Mouse (Mus musculus) intestine, embryonic 15.5 days (tissue): ENCODE measurements at regions not wholly inside any gene's neighbourhood (a gene's known extent, or its start where the extent isn't known, plus 50 kb on each side); places are given as distances from the start of the nearest gene placed in this dataset.

Source experiments
- ATAC-seq: fragments of 200-750 bp; cut with Nextera tagmentation; 2 replicates; pipeline ENCODE4 v1.8.0; 2017; ENCODE audit warnings: moderate TSS enrichment, moderate library complexity
- H3K27ac ChIP-seq: fragments of 300-500 bp; sonication (generic); 2 replicates; pipeline ENCODE4 v1.5.1; 2015; ENCODE audit warnings: mild to moderate bottlenecking, inconsistent platforms
- H3K27me3 ChIP-seq: fragments of 300-500 bp; sonication (generic); replicated peaks from 2 replicates; pipeline ENCODE4 v1.6.1; 2015; ENCODE audit warnings: inconsistent platforms
- H3K36me3 ChIP-seq: fragments of 300-500 bp; sonication (generic); 2 replicates; pipeline ENCODE4 v1.6.1; 2015; ENCODE audit warnings: inconsistent platforms
- H3K4me1 ChIP-seq: fragments of 300-500 bp; sonication (generic); replicated peaks from 2 replicates; pipeline ENCODE4 v1.6.1; 2015; ENCODE audit warnings: inconsistent platforms
- H3K4me2 ChIP-seq: fragments of 300-500 bp; sonication (generic); replicated peaks from 2 replicates; pipeline ENCODE4 v1.6.1; 2015; ENCODE audit warnings: mild to moderate bottlenecking, inconsistent platforms
- H3K4me3 ChIP-seq: fragments of 300-500 bp; sonication (generic); replicated peaks from 2 replicates; pipeline ENCODE4 v1.5.1; 2015; ENCODE audit warnings: inconsistent platforms
- H3K9ac ChIP-seq: fragments of 300-500 bp; sonication (generic); 2 replicates; pipeline ENCODE4 v1.6.1; 2015; ENCODE audit warnings: inconsistent platforms
- H3K9me3 ChIP-seq: fragments of 300-500 bp; sonication (generic); 2 replicates; pipeline ENCODE4 v1.6.1; 2016; ENCODE audit warnings: inconsistent platforms
- WGBS: fragments of 180-500 bp; shearing (Covaris S2); methylation state at CpG from one replicate; pipeline ENCODE4 v1.1.7; 2015; 5-methylcytosine and 5-hydroxymethylcytosine counted together

- H3K9ac ChIP-seq, result no peak overlapping the region
- H3K4me1 ChIP-seq, result no peaks in the 10 kb centered on the region
- no peak overlapping the region for H3K4me3 ChIP-seq
- WGBS, result 63% methylated on average over 3 of the region's 3 CpGs
- H3K4me2 ChIP-seq, result no peak overlapping the region
- no peaks in the 10 kb centered on the region for H3K9me3 ChIP-seq
- no peak overlapping the region for H3K27ac ChIP-seq
- H3K36me3 ChIP-seq, result no peaks in the 10 kb centered on the region
- no peaks in the 10 kb centered on the region for H3K27me3 ChIP-seq
- no peak for ATAC-seq
Observed at GRCm38 (mm10) chr10:92248648-92249047, 473.6 kb downstream of the Nedd1 start.

DNA sequence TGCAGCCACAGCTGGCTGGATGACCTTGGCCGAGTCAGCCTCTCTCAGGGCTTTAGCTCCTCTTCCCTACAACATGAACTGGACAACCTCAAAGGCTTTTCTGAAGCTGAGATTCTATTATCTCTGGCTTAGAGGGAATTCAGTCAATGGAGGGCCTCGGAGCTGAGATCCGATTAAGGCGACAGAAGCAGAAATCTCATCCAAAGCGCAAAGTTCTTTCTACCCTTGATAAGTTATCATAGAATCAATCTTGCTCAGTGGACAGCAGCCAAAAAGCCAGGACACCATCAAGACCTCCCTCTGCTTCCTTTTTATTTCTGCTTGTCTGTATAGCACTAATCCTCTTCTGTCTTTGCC, 474.8 kb downstream of the Nedd1 start:
- no peak overlapping the region for H3K9ac ChIP-seq
- no peak overlapping the region for H3K4me3 ChIP-seq
- H3K36me3 ChIP-seq, result no peaks in the 10 kb centered on the region
- H3K27me3 ChIP-seq, result no peaks in the 10 kb centered on the region
- H3K4me1 ChIP-seq, result no peaks in the 10 kb centered on the region
- H3K9me3 ChIP-seq, result no peaks in the 10 kb centered on the region
- 55% methylated on average over 5 of the region's 5 CpGs for WGBS
- H3K27ac ChIP-seq, result no peak overlapping the region
- no peak overlapping the region for H3K4me2 ChIP-seq
- no peak for ATAC-seq

GRCm38 (mm10) chr10:92246785-92247448, 475.3 kb downstream of the Nedd1 start:
- no peaks in the 10 kb centered on the region for H3K9me3 ChIP-seq
- 54% methylated on average over 7 of the region's 7 CpGs for WGBS
- H3K4me3 ChIP-seq, result no peak overlapping the region
- no peaks in the 10 kb centered on the region for H3K27me3 ChIP-seq
- H3K4me1 ChIP-seq, result no peaks in the 10 kb centered on the region
- no peak overlapping the region for H3K27ac ChIP-seq
- H3K4me2 ChIP-seq, result no peak overlapping the region
- ATAC-seq, result no peak
- no peaks in the 10 kb centered on the region for H3K36me3 ChIP-seq
- no peak overlapping the region for H3K9ac ChIP-seq

- Histone ChIP-seq H3K4me1 (no peaks in the 10 kb centered on the region), H3K9me3 (no peaks in the 10 kb centered on the region), H3K9ac (no peak overlapping the region), H3K27ac (no peak overlapping the region), H3K4me2 (no peak overlapping the region), H3K4me3 (no peak overlapping the region), H3K36me3 (no peaks in the 10 kb centered on the region), H3K27me3 (no peaks in the 10 kb centered on the region)
- WGBS, result 66% methylated on average over 11 of the region's 11 CpGs
- ATAC-seq, result no peak
Observed at GRCm38 (mm10) chr10:92242714-92243440, 479.3 kb downstream of the Nedd1 start.

DNA sequence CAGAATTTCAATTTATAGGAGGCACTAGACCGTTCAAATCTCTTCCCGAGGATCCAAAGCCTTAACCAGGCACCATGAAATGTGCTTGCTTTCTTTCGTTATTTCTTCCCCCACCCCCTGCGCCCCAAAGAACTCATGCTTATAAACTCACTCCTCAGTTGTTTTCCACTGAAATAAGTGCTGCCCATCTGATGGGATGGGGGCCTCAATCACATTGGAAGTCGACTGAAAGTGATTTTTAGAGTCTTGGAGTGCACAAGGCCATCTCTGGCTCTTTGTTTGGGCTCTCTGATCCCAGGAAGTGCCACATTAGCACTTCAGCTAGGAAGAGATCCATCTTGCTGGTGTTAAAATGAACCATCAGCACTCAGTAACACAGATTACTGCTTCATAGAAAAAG, 484.3 kb downstream of the Nedd1 start:
- WGBS, result 68% methylated on average over 5 of the region's 5 CpGs
- Histone ChIP-seq H3K27ac (no peak overlapping the region), H3K9me3 (no peaks in the 10 kb centered on the region), H3K4me2 (no peak overlapping the region), H3K4me3 (no peak overlapping the region), H3K4me1 (no peaks in the 10 kb centered on the region), H3K36me3 (no peaks in the 10 kb centered on the region), H3K9ac (no peak overlapping the region), H3K27me3 (no peaks in the 10 kb centered on the region)
- no peak for ATAC-seq

- Histone ChIP-seq H3K4me1 (no peaks in the 10 kb centered on the region), H3K27me3 (no peaks in the 10 kb centered on the region), H3K36me3 (no peaks in the 10 kb centered on the region), H3K9me3 (no peaks in the 10 kb centered on the region), H3K27ac (no peak overlapping the region), H3K4me3 (no peak overlapping the region), H3K9ac (no peak overlapping the region), H3K4me2 (no peak overlapping the region)
- ATAC-seq, result no peak
- WGBS, result 58% methylated on average over 2 of the region's 2 CpGs
Observed at GRCm38 (mm10) chr10:92232081-92232480, 490.1 kb downstream of the Nedd1 start.

GRCm38 (mm10) chr10:92225818-92226217, 496.4 kb downstream of the Nedd1 start:
- ATAC-seq, result no peak
- Histone ChIP-seq H3K4me3 (no peak overlapping the region), H3K4me1 (no peaks in the 10 kb centered on the region), H3K9ac (no peak overlapping the region), H3K9me3 (no peaks in the 10 kb centered on the region), H3K36me3 (no peaks in the 10 kb centered on the region), H3K4me2 (no peak overlapping the region), H3K27me3 (no peaks in the 10 kb centered on the region), H3K27ac (no peak overlapping the region)
- WGBS, result 73% methylated on average over 4 of the region's 4 CpGs

GRCm38 (mm10) chr10:92225071-92225470, 497.1 kb downstream of the Nedd1 start:
- Histone ChIP-seq H3K9ac (no peak overlapping the region), H3K27ac (no peak overlapping the region), H3K36me3 (no peaks in the 10 kb centered on the region), H3K4me1 (no peaks in the 10 kb centered on the region), H3K9me3 (no peaks in the 10 kb centered on the region), H3K4me3 (no peak overlapping the region), H3K27me3 (no peaks in the 10 kb centered on the region), H3K4me2 (no peak overlapping the region)
- ATAC-seq, result no peak
- 86% methylated on average over 7 of the region's 7 CpGs for WGBS

GRCm38 (mm10) chr10:92219310-92219709, 502.9 kb downstream of the Nedd1 start:
- no peak for ATAC-seq

DNA sequence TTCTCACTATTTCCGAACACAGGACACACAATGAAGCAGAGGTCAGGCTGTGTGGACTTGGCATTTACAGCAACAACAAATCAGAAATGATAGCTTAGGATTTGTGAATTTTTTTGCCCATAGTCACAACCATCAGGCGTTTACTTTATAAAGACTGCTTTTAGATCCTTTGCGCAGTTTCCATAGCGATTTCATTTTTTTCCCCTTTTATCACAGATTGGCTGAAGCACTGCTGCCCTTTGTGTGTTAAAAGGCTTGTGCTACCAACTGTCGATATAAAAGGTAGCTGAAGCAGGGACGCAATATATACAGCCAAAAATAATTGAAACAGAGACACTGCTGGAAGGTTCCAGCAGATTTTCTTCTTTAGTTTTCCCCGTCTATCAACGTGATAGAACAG, 551.4 kb downstream of the Nedd1 start:
- no peak for ATAC-seq

More at GRCm38 (mm10) chr10:92219310-92219709, 502.9 kb downstream of the Nedd1 start:
- Histone ChIP-seq H3K36me3 (no peaks in the 10 kb centered on the region), H3K4me2 (no peak overlapping the region), H3K27me3 (no peaks in the 10 kb centered on the region), H3K4me1 (no peaks in the 10 kb centered on the region), H3K4me3 (no peak overlapping the region), H3K9me3 (no peaks in the 10 kb centered on the region), H3K9ac (no peak overlapping the region), H3K27ac (no peak overlapping the region)
- 47% methylated on average over 3 of the region's 3 CpGs for WGBS

GRCm38 (mm10) chr10:92166057-92166456, 556.2 kb downstream of the Nedd1 start:
- Histone ChIP-seq H3K4me2 (no peak overlapping the region), H3K4me1 (no peaks in the 10 kb centered on the region), H3K9ac (no peak overlapping the region), H3K9me3 (no peaks in the 10 kb centered on the region), H3K36me3 (no peaks in the 10 kb centered on the region), H3K27me3 (no peaks in the 10 kb centered on the region; the same call in 1 of the 2 replicates), H3K4me3 (no peak overlapping the region), H3K27ac (no peak overlapping the region)
- 85% methylated on average over 2 of the region's 2 CpGs for WGBS
- ATAC-seq, result no peak

More for the DNA sequence above, 551.4 kb downstream of the Nedd1 start:
- Histone ChIP-seq H3K9me3 (no peaks in the 10 kb centered on the region), H3K27me3 (no peaks in the 10 kb centered on the region), H3K4me3 (no peak overlapping the region), H3K36me3 (no peaks in the 10 kb centered on the region), H3K9ac (no peak overlapping the region), H3K4me1 (no peaks in the 10 kb centered on the region), H3K27ac (no peak overlapping the region), H3K4me2 (no peak overlapping the region)
- 77% methylated on average over 8 of the region's 8 CpGs for WGBS

GRCm38 (mm10) chr10:92164991-92165390, 557.2 kb downstream of the Nedd1 start:
- Histone ChIP-seq H3K9me3 (no peaks in the 10 kb centered on the region), H3K27ac (no peak overlapping the region), H3K4me1 (no peaks in the 10 kb centered on the region), H3K9ac (no peak overlapping the region), H3K27me3 (no peaks in the 10 kb centered on the region; the same call in 1 of the 2 replicates), H3K4me3 (no peak overlapping the region), H3K4me2 (no peak overlapping the region), H3K36me3 (no peaks in the 10 kb centered on the region)
- no peak for ATAC-seq
- 42% methylated on average over 5 of the region's 5 CpGs for WGBS

GRCm38 (mm10) chr10:92164648-92164960, 557.6 kb downstream of the Nedd1 start:
- Histone ChIP-seq H3K4me1 (no peaks in the 10 kb centered on the region), H3K4me2 (no peak overlapping the region), H3K27me3 (no peaks in the 10 kb centered on the region; the same call in 1 of the 2 replicates), H3K36me3 (no peaks in the 10 kb centered on the region), H3K9ac (no peak overlapping the region), H3K27ac (no peak overlapping the region), H3K9me3 (no peaks in the 10 kb centered on the region), H3K4me3 (no peak overlapping the region)
- 35% methylated on average over 3 of the region's 3 CpGs for WGBS
- ATAC-seq, result no peak
